Mouse (Mus musculus): ENCODE measurements around the gene Vapa. TPM values are rescaled to one million over a fixed set of nuclear protein-coding genes. Genes with fewer than 3 reads are reported as not detected.

The Vapa gene
- polyA plus RNA-seq, 1 experiment from 2014 or later, result 204 TPM

Other genes with a start within 250 kb of the Vapa start
- gene Tmem232, start 72.8 kb downstream of the Vapa start, polyA plus RNA-seq (2015; fragmentation: Nextera tagmentation; extraction: Ambion mirVana), result 0.08 TPM in 1 of 2 replicates, not detected in the other
- gene Txndc2, start 28.6 kb upstream of the Vapa start, polyA plus RNA-seq (2015; fragmentation: Nextera tagmentation; extraction: Ambion mirVana), result not detected in 2 replicates
- 32.0 and 32.4 TPM in 2 replicates for gene Rab31, start 159.2 kb upstream of the Vapa start, polyA plus RNA-seq (2015; fragmentation: Nextera tagmentation; extraction: Ambion mirVana)
- 29.9 and 36.9 TPM in 2 replicates for gene Ppp4r1, start 169.0 kb upstream of the Vapa start, polyA plus RNA-seq (2015; fragmentation: Nextera tagmentation; extraction: Ambion mirVana)